Comparison of ENCODE assay signal across 24 mouse cellular contexts in genomic region chr11:97133270-97133669, GRCm38 (mm10). TPM values are rescaled to one million over a fixed set of nuclear protein-coding genes. Genes with fewer than 3 reads are reported as not detected.
A peak's percentile ranks its signal among the peaks of the same experiment; 100 is the strongest.
DNase-seq lines count a peak whose midpoint lies in the region; ATAC-seq lines count a peak whose summit lies in the region.
"Had no signal": no experiment of that assay in that cellular context is flagged by ENCODE, and none has a peak within 500 bp of the region (broad histone marks: within the 10 kb centered on the region; RNA-seq: fewer than 3 reads in every experiment).

No protein-coding gene starts in this region.

- H3K27me3 ChIP-seq in splenic B cell, adult 2 months (ENCODE audit: control insufficient read depth, insufficient read depth, low read length, poor library complexity, severe bottlenecking), result no peaks in the 10 kb centered on the region

- DNase-seq in B cell, adult 2 months, result peak; percentile 52 to 56
- DNase-seq in CD4-positive helper T cell, adult 2 months (ENCODE audit: low read depth, low spot score), result peak; percentile 48
- DNase-seq in splenic B cell, adult 2 months (ENCODE audit: low read depth, low spot score), result peak; percentile 72
- DNase-seq in frontal cortex, postnatal 25 days (ENCODE audit: low spot score in 2 of 2), result no peak
- DNase-seq: adrenal gland, adult 8-10 months; adrenal gland, postnatal 25 days; cerebellum, adult 11-12 months; cerebellum, adult 8-10 months; cerebellum, postnatal 10 days; cerebellum, postnatal 36 days; embryo, embryonic 11 days; gastrocnemius, postnatal 10 days; gastrocnemius, postnatal 36 days; heart, adult 2 months; heart, postnatal 14 days; heart, postnatal 4 days had no signal

- H3K36me3 ChIP-seq in splenic B cell, adult 2 months (ENCODE audit: control insufficient read depth, insufficient read depth, low read length, poor library complexity, severe bottlenecking), result no peaks in the 10 kb centered on the region

- ATAC-seq in monocyte, adult 5-6 weeks (replicated peaks; ENCODE audit: insufficient number of reproducible peaks, low FRiP score, low TSS enrichment, poor library complexity, severe bottlenecking), result 0 out of 2 replicates have a peak, but pooled peaks have one; percentile 27
- no peak for ATAC-seq in activated CD4-positive, CD25-positive, alpha-beta regulatory T cell, adult 4 months
- ATAC-seq: forebrain, embryonic 13.5 days; intestine, embryonic 15.5 days had no signal

RNA-seq across cellular contexts. Expression of gene Tbkbp1, which starts 18.0 kb away (rescaled TPM):
- total RNA-seq in monocyte, adult 5-6 weeks (2017), result 23.2 to 34.3 TPM (median 24.7 TPM) in 3 replicates
- under 1 TPM in 1 of 2 experiments, not detected in 1; 0.37 TPM for polyA plus RNA-seq in activated CD4-positive, CD25-positive, alpha-beta regulatory T cell, adult 4 months (2017; shearing (Covaris generic))

RNA-seq across cellular contexts. Expression of gene Tbx21, which starts 18.1 kb away (rescaled TPM):
- 25.3 to 119 TPM (median 30.9 TPM) in 3 replicates for total RNA-seq in monocyte, adult 5-6 weeks (2017)
- polyA plus RNA-seq in activated CD4-positive, CD25-positive, alpha-beta regulatory T cell, adult 4 months (2017; shearing (Covaris generic)), result 1 to 10 TPM; 4.5 to 5.6 TPM
- total RNA-seq: granulocyte monocyte progenitor cell, adult 5-6 weeks; heart, adult 2 months; heart, postnatal 4 days; MEL had no signal
- polyA plus RNA-seq: heart, embryonic 13.5 days; hindbrain, embryonic 14.5 days had no signal

RNA-seq across cellular contexts. Expression of gene Kpnb1, which starts 54.4 kb away (rescaled TPM):
- 192 to 282 TPM (median 240 TPM) in 3 replicates for total RNA-seq in monocyte, adult 5-6 weeks (2017)
- 10 to 100 TPM; 28.8 to 40.6 TPM for polyA plus RNA-seq in activated CD4-positive, CD25-positive, alpha-beta regulatory T cell, adult 4 months (2017; shearing (Covaris generic))

Comparison
In these comparisons a context has a peak if more than half of its experiments do, and no peak if none do; other contexts are left out.
1. DNase-seq: peak in B cell, adult 2 months (2 of 2), CD4-positive helper T cell, adult 2 months (single experiment) and splenic B cell, adult 2 months (single experiment); none in frontal cortex, postnatal 25 days (0 of 2).